Mouse (Mus musculus) heart, adult 2 months (tissue): Measurements from ENCODE around the gene Sfswap.

Experiments
- CTCF ChIP-seq: fragments of 200-600 bp; IDR thresholded peaks from 2 replicates; pipeline ENCODE4 v1.8.1; 2022; ENCODE audit warnings: antibody characterized with exemption, mild to moderate bottlenecking, moderate library complexity
- EP300 ChIP-seq: fragments of 200-500 bp; IDR thresholded peaks from 2 replicates; pipeline ENCODE4 v1.6.1; 2011; ENCODE audit warnings: low read depth, low read length, control low read depth; ENCODE audit not compliant: insufficient read depth
- POLR2A ChIP-seq: fragments of 200-500 bp; IDR thresholded peaks from 2 replicates; pipeline ENCODE4 v1.6.1; 2011; ENCODE audit warnings: mild to moderate bottlenecking, low read depth, low read length, control low read depth; ENCODE audit not compliant: insufficient read depth

DNA sequence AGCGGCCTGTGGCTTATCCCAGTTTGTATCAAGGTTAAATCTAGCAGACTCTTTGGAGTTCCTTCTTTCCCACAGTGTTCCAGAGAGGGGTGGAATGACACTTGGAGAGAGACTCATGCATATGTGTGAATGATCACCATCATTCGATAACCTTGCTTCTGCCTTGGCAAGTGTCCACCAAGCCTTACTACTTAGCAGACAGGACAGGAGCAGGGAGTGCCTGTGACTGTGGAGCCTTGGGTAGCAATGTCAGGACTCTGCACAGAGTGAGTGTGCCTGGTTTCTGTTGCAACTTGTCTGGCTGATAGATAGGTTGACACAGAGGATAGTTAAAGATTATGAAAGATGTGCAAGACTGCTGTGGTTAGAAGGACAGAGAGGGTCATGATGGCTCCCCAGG is 18.6 kb downstream of the Sfswap start:
- TF ChIP-seq POLR2A (no peak), CTCF (no peak), EP300 (no peak)
